Mouse (Mus musculus): ENCODE data around the gene Haao. TPM values are rescaled to one million over a fixed set of nuclear protein-coding genes. Genes with fewer than 3 reads are reported as not detected.
"Not testable (repeated sequence)": the region's sequence is repeated elsewhere in the genome, so short reads cannot be mapped to it uniquely, and the experiment has no call there.

The Haao gene
- total RNA-seq, 2 experiments from 2014 or later, result not detected

DNA sequence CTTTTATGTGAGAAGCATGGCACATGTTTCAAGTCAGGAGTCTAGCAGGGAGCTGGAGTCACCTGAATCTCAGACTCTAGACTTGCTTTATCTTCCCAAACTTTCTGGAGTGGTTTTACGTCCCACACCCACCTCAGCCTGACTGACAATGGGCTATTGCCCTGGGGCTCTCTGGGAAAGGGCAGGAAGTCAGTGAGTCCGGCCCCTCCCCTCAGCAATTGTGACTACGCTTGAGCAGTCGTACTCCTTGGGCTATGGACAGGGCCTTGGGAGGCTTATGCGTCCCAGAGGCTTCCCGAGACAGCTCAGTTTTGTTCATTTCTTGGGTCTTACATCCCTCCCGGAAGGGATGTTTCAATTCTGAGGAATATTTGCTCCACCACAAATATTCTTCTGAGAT is 17.6 kb upstream of the Haao start:
- no peak for DNase-seq

DNA sequence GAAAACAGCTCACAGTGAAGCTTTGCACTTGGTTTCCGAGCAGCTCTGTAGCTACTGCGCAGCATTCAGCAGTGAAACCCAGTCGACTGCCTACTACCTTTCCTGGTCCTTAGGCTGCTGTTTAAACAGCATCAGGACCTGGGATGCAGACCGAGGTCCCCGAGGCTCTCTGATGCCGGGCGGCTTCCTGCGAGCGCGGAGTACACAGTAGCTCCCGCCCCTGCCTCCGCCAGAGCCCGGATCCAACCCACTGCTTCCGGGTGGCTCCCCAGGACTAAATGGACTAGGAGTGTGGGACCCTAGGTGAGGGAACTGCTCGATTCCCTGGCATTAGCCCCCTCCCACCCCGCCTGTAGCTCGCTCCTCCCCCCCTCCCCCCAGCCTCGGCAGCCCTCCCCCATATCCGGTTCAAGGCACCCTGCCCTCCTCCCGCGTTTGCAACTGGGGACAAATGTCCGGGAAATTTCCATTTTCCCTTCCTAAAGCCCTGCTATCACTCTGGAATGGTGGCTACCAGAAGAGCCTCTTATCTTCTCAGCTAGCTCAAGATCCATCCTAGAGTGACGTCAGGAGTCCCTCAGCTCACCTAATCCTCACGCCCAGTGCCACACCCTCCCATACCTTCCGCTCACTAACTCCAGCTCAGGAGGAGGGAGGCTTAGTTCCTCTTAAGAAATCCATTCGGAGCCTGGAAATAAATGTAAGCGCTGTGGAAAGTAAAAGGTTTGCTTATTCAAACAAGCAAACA is 14.5 kb upstream of the Haao start:
- no peak for DNase-seq

DNA sequence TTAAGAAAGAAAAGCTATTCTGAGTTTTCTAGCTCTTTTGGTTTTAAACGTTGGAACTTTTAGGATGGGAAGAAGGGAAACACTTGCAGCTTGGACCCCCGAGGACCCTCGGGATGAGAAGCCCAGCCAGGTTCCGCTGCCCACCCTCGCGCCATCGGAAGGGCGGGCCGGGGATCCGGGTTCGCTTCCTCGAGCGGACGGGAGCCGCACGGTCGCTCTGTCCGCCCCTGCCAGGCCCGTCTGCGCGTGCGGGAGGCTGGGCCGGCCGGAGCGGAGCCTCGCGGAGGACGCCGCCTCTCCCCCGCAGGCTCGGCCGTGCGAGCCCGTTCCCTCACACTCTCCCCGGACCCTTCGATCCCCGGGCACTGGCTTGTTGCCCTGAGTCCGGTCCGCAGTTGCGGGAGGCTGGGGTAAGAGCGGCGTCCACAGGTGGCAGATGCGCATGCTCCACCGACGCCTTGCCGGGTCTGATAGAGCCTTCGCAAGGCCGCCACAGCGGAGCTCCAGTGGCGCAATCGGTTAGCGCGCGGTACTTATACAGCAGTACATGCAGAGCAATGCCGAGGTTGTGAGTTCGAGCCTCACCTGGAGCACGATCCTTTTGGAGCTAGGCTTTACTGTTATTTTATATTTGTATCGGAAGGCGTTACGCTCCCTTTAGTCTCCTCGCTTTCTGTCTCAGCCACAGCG is 13.8 kb upstream of the Haao start:
- peak; percentile 98 to 99 for DNase-seq

DNA sequence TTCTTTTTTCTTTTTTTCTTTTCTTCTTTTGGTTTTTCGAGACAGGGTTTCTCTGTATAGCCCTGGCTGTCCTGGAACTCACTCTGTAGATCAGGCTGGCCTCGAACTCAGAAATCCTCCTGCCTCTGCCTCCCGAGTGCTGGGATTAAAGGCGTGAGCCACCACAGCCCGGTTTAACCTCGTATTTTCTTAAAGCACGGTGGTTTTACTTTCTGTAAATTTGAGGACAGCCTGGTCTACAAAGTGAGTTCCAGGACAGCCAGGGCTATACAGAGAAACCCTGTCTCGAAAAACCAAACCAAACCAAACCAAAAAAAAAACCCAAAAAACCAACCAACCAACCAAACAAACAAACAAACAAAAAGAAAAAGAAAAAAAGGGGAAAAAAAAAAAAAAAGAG is 13.2 kb upstream of the Haao start:
- not testable (repeated sequence) for DNase-seq

DNA sequence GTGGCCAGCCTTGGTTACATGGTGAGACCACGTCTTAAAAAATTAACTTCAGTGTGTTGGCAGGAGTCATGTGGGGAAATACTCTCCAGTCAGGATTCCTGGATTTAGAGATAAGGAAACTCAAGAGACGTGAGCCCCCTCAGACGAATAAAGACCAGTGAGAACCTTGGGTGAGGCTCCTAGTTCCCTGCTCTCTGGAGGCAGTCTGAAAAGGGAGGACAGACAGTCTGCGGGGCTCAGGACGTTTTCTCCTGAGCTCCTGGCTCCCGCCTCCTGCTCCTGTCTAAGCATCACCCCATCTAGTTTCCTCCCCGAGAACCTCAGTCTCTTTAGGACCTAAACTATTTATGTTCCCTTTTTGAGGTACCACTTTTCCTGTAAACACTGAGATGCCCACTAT is 12.5 kb upstream of the Haao start:
- no peak for DNase-seq

DNA sequence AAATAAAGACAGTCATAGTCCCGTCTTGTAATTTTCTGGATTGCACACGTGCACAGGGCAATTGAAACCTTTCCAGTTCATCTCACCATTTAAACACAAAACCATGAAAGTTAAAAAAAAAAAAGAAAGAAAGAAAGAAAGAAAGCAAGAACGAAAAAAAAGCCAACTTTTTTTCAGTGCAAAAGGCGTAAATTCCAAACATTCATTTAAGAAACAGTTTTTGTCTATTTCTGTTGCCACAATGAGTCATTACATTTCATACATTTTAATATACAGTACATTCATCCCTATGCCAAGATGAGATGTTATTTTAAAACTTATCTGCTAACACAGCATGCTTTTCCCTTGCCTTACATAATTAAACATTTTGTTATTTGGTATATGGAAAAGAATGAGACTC is 11.9 kb upstream of the Haao start:
- no peak for DNase-seq

DNA sequence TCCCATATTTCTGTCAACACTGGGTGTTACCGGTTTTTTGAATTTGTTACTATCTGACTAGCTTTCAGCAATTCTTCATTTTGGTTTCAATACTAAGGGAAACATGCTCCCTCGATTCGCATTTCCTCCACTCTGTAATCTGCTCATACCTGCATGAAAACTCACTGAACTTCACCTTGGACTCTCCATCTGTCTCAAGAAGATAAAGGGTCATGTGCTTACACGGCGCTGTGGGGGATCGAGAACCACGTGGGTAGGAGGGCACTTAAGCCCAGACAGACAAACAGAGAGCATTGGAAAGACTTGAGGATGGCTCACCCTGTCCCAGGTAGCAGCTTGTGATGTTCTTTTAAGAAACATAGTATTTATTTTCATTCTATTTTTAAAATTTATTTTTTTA is 10.7 kb upstream of the Haao start:
- DNase-seq, result no peak

DNA sequence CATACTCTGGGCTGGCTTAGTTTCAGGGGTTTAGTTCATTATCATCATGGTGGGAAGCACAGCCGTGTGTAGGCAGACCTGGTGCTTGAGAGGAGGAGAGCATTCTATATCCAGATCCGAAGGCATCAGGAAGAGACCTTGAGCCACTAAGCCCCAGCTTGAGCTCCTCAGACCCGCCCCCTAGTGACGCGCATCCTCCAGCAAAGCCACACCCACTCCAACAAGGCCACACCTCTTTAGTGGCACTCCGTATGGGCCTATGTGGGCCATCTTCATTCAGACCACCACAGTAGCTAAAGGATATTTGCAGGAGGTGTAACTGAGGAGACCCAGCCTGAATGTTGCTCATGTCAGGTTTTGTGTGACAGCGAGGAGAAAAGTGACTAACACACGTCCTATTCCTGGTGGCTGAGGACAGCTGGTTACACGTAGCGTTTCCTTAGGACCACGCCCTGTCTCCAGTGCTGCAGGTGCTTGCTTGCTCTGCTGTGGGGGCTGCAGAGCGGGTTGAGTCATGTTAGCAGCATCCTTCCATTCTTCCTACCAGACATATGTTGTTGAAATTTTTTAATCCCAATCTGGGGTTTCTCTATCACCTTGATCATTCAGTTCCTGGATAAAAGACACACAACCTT is 6.6 kb upstream of the Haao start:
- no peak for DNase-seq

DNA sequence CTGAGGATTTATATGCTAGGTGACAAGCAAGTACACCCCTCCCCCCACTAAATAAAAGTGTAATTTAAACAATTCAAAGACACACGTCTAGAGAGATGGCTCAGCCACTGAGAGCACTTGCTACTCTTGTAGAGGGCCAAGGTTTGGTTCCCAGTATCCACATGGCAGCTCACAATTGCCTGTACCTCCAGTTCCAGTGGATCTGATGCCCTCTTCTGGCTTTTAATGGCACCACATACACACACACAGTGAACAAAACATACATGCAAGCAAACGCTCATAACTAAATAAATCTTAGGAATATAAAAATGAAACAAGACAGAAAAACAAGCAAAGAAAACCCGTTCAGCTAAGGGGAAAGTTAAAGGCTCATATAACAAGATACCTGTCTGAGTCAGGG is 6.1 kb upstream of the Haao start:
- DNase-seq, result no peak

DNA sequence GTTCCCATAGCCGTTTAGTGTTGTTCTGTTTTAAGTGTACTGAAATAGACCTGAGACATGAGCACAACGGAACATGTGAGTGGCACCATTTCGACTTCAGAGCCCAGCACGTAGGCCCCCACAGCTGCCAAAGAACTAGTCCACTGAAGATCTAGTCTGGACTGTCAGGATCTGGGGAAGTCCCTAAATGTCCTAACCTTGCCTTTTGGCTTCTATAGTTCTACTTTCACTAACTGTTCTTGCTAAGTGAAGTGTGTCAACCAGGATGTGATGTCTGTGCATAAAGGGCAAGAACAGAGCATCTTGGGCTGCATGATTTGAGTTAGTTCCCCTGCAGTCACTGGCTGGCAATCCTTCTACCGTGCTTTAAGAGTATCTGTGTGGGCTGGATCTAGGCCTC is 3.1 kb upstream of the Haao start:
- DNase-seq, result no peak

DNA sequence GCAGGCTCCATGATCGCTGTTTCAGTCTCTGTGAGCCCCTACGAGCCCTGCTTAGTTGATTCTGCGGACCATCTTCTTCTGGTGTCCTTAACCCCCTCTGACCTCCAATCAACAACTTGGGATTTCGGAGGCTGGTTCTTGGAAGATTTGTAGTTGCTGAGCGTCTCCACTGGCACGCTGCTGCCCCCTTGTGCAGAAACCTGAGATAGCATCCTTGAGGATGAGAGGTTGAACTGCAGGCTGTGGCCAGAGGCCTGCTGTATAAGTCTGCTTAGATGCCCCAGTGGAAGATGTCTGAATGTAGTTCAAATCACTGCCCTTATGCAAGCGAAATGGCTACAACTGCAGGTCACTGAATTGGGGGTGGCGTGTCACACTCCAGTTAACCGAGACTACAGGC is 2.7 kb upstream of the Haao start:
- DNase-seq, result peak; percentile 83 to 87

DNA sequence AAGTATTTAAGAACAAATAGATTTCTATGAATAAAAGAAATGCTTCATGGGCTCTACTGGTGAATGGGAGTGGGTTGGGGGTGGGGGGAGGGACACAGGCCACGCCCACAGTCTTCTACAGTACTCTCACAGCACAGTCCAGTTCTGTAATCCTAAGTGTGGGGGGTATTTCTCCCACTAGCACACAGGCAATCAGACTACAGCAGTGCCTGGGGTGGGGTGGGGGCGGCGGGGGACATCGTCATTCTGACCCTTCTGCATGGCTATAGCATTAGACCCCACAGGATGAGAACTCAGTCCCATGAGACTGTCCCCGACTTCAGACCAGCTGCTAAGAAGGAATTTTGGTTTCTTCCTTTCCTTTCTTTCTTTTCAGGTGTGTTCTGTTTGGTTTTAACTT is 2.0 kb upstream of the Haao start:
- no peak for DNase-seq

DNA sequence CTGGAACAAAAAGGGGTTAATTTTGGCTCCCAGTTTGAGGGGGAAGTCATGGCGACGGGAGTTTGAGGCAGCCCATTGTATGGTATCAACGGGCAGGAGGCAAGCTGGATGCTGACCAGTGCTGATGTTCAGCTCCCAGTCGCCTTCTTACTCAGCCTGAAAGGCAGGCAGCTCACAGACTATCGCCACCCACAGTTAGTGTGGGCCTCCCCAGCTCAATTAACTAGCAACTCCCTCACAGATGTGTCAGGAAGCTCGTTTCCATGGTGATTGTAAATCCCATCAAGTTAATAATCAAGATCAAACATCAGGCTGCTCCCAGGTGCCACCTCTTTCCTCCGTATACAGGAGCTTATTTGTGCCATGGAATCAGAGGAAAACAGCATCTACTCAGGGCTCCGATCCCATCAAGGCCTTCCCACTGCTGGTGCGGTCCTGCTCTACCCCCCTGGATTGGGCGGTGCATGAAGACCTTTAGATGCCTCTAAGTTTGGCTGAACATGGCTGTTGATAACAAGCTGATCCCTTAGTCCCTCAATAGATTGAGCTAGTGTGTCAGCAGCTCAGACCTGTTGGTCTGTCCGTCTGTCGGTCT is 1.4 kb upstream of the Haao start:
- DNase-seq, result no peak

DNA sequence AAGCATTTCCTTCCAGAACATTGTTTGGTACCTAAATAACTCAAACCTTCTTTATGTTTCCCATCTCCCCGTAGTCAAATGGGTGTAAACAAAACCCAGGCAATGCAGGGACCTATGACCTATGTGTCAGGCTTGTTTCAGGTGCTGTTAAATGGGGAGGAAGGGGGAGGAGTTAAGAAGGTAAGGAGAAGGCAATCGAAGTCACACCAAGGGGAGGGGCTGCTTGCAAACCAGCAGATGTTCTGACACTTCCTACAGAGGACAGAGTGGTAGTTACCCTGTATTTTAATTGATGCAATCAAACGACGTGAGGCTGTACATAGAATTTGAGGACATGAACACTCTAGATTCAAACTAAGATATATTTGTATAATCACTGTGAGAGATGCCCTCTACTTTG is 719 bp upstream of the Haao start:
- no peak for DNase-seq

DNA sequence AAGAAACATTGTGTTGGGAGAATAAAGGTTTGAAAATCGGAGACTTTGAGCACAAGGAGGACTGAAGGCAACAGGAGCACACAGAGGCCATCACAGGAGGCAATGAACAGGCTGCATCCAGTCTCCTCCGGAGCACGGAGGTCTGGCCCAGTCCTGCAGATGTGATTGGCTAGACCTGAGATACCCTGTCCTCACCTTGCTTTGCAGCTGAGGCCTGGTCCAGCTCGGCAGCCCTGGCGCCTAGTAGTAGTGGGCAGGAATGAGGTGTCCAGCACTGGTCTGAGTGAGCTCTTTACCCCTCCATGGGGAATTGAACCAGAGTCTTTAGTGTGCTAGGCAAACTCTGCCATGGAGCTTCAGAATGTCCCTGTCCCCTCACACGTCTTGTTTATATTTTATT is 663 bp downstream of the Haao start:
- no peak for DNase-seq

DNA sequence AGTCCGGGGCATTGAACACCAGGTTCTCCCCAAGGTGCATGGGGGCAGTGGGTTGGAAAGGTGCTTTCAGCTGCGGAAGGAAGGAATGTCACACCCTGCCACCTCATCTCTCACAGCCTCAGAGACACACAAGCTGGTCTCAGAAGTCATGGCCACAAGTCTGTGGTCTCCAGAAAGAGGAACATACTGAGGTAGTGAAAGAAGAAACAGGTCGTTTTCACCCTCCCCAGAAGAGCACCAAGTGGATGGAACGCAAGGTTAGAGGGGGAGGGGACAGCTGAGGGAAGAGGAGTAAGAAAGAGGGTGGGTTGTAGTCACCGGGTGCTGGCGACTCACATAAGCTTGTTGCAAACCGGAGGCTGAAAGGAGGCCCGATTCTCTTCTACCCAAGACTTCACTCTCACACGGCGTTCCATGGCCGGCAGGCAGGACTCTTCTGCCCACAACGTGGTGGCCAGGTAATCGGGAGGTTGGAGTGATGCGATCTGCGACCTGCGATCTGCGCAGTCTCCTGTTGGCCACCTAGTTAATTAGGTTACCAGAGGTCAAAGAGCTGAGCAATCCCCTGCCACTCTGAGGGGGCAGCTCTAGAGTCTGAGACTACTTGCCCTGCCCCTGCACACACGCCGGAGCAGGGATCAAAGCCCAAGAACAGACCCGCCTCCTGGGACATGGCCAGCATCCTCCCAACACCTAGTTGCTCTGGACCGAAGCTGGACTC is 1.3 kb downstream of the Haao start:
- no peak for DNase-seq

DNA sequence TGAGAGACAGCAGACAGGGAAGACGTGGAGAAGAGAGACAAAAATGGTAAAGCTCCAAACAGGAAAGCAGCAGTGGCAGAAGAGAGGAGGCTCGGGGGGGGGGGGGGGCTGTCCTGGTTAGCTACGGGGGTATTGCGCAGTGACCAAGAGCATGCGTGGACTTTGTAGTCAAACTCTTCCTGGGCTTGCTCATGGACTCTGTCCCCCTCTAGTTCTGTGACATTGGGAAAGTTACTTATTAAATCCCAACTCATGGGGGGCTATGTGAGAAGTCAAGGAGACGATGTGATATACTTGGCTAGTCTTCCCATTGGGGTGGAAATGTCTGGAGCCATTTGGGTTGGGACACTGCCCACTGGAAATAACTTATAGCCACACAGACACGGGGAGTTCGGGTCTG is 2.2 kb downstream of the Haao start:
- no peak for DNase-seq

DNA sequence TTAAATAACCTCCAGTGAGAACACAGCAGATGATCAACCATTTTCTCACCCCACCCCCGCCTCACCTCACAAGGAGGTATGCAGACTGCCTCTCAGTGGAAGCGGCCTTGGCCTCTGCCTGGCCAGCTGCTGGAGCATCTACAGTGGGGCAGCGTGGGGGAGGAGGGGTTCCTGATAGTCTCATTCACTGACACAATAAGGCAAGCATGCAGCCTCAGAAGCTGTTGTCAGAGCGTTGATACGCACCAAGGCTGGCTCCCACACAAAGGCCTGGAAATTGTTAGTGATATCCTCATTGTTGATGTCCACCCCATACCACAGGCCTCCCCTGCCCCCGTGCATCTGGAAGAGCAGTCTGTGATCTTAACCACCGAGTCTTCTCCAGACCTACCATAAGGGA is 4.0 kb downstream of the Haao start:
- no peak for DNase-seq

DNA sequence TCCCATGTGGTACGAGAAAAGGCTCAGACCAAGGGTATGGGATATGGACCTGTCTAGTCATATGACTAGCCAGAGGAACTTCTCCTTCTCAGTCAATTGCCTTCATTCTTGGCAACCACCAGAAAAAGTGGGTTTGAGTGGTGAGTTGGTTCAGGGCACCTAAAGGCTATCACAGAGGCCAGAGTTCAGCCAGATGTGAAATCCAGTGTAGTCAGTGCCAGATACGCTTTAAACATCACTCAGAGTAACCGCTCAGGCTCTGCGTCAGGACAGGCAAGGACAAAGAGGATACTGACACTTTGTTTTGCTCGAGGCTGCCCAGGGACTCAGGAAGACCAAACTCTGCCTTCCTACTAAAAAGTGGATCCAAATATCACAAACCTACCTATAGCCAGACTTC is 6.8 kb downstream of the Haao start:
- no peak for DNase-seq

DNA sequence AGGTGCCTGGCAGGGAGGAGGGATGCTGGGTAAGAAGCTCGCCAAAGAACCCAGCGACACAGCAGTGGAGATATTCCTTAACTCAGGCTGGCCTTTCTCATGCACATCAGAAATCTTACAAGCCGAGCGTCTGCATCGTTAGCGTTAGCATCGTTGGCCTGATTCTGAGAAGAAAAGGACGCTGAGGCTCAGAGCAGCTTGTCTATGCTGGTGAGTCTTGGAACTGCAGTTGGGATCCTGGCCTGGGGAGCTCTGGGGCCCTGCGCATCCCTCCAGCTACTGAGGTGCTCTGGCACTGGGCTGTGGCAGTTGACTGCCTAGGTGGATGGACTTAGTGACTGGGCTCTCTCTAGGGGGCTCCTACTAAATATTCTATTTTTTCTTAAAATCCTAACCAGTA is 8.6 kb downstream of the Haao start:
- no peak for DNase-seq

DNA sequence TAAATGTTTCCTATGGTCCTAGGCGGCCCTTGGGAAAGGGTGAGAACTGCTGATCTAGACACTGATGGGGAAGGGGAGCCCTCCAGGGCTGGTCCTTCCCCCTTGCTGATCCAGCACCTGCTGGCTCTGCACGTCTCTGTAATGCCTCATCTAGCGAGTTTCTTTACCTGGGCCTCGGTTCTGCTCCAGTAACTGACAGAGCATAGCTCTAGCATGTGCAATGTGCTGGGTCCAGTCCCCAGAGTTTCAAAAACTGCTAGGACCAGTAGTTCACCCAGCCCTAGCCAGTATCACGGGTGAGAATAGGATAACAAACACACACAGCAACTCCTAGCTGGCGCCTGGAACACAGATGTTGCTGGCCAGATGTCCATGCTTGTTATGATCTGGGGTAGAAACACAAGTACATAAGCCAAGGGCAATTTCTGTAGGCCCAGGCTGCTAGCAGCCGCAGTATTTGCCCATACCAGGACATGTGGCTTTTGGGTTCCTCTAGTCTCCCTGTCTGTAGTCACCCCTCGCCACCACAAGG is 10.0 kb downstream of the Haao start:
- no peak for DNase-seq

DNA sequence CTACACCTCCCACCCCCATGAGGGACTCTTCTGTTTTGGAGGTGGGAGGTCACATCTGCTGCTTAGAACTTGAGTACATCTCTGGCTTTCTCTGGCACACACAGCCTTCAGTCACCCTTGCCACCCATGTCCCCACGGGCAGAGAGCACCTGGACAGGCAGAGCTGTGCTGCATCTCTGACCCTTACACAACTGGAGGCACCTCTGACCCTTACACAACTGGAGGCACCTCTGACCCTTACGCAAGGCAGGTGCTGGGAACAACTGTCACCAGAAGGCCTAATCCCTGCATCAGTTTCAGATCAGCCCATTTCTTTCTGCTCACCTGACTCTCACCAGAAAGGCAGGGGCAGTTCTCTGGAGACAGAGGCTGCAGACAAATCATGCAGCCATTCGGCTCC is 11.7 kb downstream of the Haao start:
- DNase-seq, result no peak

DNA sequence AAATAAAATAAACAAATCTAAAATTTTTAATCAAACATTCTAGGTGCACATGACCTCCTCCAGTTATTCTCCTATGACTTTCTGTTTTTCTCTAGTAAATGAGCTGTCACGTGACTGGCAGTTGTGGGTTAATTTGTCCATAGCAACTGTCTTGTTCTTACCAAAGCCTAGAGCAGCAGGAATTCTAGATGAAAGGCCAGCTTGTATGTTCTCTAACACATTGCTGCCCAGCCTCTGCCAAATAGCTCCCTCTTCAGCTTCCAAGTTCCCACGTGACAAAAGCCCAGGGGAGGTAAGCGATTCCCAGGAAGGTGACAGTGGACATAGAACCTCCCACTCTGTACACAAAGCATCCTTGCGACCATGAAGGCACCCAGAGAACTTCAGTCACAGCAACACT is 13.6 kb downstream of the Haao start:
- no peak for DNase-seq

Measured in layer of hippocampus, postnatal 36 days (tissue).